17 mouse cellular contexts compared by ENCODE assay signal in genomic region chr8:22143764-22144491, GRCm38 (mm10). TPM values are rescaled to one million over a fixed set of nuclear protein-coding genes. Genes with fewer than 3 reads are reported as not detected.
DNase-seq lines count a peak whose midpoint lies in the region; ATAC-seq lines count a peak whose summit lies in the region.
"Had no signal": no experiment of that assay in that cellular context is flagged by ENCODE, and none has a peak within 500 bp of the region (broad histone marks: within the 10 kb centered on the region; RNA-seq: fewer than 3 reads in every experiment).

No protein-coding gene starts in this region.

- H3K27me3 ChIP-seq in forebrain, embryonic 10.5 days (ENCODE audit: poor library complexity, severe bottlenecking): no peaks in the 10 kb centered on the region
- no peaks in the 10 kb centered on the region for H3K27me3 ChIP-seq in forebrain, embryonic 13.5 days
- no peaks in the 10 kb centered on the region for H3K27me3 ChIP-seq in hindbrain, embryonic 14.5 days (ENCODE audit: control insufficient read depth, insufficient read depth, low read length)
- no peaks in the 10 kb centered on the region for H3K27me3 ChIP-seq in hindbrain, embryonic 13.5 days
- H3K27me3 ChIP-seq in liver, embryonic 13.5 days: no peaks in the 10 kb centered on the region

- 0 out of 2 replicates have a peak, but pooled peaks cover 2% of the 10 kb centered on the region for H3K9me3 ChIP-seq in forebrain, embryonic 10.5 days
- no peaks in the 10 kb centered on the region for H3K9me3 ChIP-seq in forebrain, embryonic 13.5 days (replicated peaks)
- no peaks in the 10 kb centered on the region for H3K9me3 ChIP-seq in hindbrain, embryonic 14.5 days (ENCODE audit: control insufficient read depth, low read length)
- H3K9me3 ChIP-seq in hindbrain, embryonic 13.5 days: no peaks in the 10 kb centered on the region
- H3K9me3 ChIP-seq in liver, embryonic 13.5 days (replicated peaks): no peaks in the 10 kb centered on the region

- peaks cover 36% of the 10 kb centered on the region for H3K36me3 ChIP-seq in forebrain, embryonic 10.5 days (replicated peaks)
- H3K36me3 ChIP-seq in forebrain, embryonic 13.5 days (ENCODE audit: poor library complexity, severe bottlenecking): peaks cover 31% of the 10 kb centered on the region
- peaks cover 31% of the 10 kb centered on the region for H3K36me3 ChIP-seq in hindbrain, embryonic 14.5 days (replicated peaks; ENCODE audit: control insufficient read depth, insufficient read depth)
- peaks cover 31% of the 10 kb centered on the region for H3K36me3 ChIP-seq in hindbrain, embryonic 13.5 days
- no peaks in the 10 kb centered on the region for H3K36me3 ChIP-seq in liver, embryonic 13.5 days

- H3K4me3 ChIP-seq in forebrain, embryonic 10.5 days: no peak overlapping the region
- H3K4me3 ChIP-seq in forebrain, embryonic 13.5 days: no peak overlapping the region
- no peak overlapping the region for H3K4me3 ChIP-seq in hindbrain, embryonic 14.5 days (replicated peaks; ENCODE audit: low read length)
- H3K4me3 ChIP-seq in hindbrain, embryonic 13.5 days: no peak overlapping the region
- no peak overlapping the region for H3K4me3 ChIP-seq in liver, embryonic 13.5 days (replicated peaks)
- H3K4me3 ChIP-seq: erythroblast, embryonic 14.5 days had no signal

- no peak for ATAC-seq in forebrain, embryonic 13.5 days
- ATAC-seq in hindbrain, embryonic 14.5 days (ENCODE audit: low FRiP score): 0 out of 2 replicates have a peak, but pooled peaks have one; percentile 8
- ATAC-seq in hindbrain, embryonic 13.5 days (ENCODE audit: low FRiP score): no peak
- ATAC-seq in liver, embryonic 13.5 days (ENCODE audit: low read depth): peak; percentile 89
- ATAC-seq: midbrain, embryonic 16.5 days had no signal

- WGBS in forebrain, embryonic 10.5 days: 94% methylated on average over 1 of the region's 1 CpGs
- WGBS in forebrain, embryonic 13.5 days: 93% methylated on average over 1 of the region's 1 CpGs
- 77% methylated on average over 1 of the region's 1 CpGs for WGBS in hindbrain, embryonic 14.5 days
- 77% methylated on average over 1 of the region's 1 CpGs for WGBS in hindbrain, embryonic 13.5 days
- 26% methylated on average over 1 of the region's 1 CpGs for WGBS in liver, embryonic 13.5 days (ENCODE audit: insufficient replicate concordance)

- DNase-seq in forebrain, embryonic 10.5 days (ENCODE audit: extremely low spot score, low spot score): peak; percentile 7
- no peak for DNase-seq in hindbrain, embryonic 14.5 days (ENCODE audit: low spot score)
- peak; percentile 17 for DNase-seq in Muller cell, postnatal 12 days (ENCODE audit: inconsistent ontology term)
- peak; percentile 27 for DNase-seq in liver, embryonic 13.5 days
- no peak for DNase-seq in spleen, postnatal 14 days (ENCODE audit: low spot score in 2 of 2)
- DNase-seq in neural tube, embryonic 10.5 days (ENCODE audit: extremely low spot score, low spot score): no peak
- DNase-seq: cerebellum, adult 11 months; kidney, adult 11 months; kidney, postnatal 14 days; layer of hippocampus, adult 9-11 months; thymus, adult 2 months had no signal

- H3K4me2 ChIP-seq in forebrain, embryonic 13.5 days: no peak overlapping the region
- no peak overlapping the region for H3K4me2 ChIP-seq in hindbrain, embryonic 14.5 days (replicated peaks)
- no peak overlapping the region for H3K4me2 ChIP-seq in hindbrain, embryonic 13.5 days
- H3K4me2 ChIP-seq in liver, embryonic 13.5 days: no peak overlapping the region
- H3K4me2 ChIP-seq: heart, embryonic 11.5 days had no signal

- no peak overlapping the region for H3K9ac ChIP-seq in forebrain, embryonic 13.5 days
- no peak overlapping the region for H3K9ac ChIP-seq in hindbrain, embryonic 14.5 days
- no peak overlapping the region for H3K9ac ChIP-seq in hindbrain, embryonic 13.5 days
- H3K9ac ChIP-seq in liver, embryonic 13.5 days: peak overlapping the region; percentile 7; the same call in 1 of the 2 replicates

- H3K4me1 ChIP-seq in forebrain, embryonic 10.5 days: no peaks in the 10 kb centered on the region
- H3K4me1 ChIP-seq in forebrain, embryonic 13.5 days: no peaks in the 10 kb centered on the region
- H3K4me1 ChIP-seq in hindbrain, embryonic 14.5 days (replicated peaks; ENCODE audit: control insufficient read depth, insufficient read depth, low read length): no peaks in the 10 kb centered on the region
- no peaks in the 10 kb centered on the region for H3K4me1 ChIP-seq in hindbrain, embryonic 13.5 days (replicated peaks)
- peaks cover 18% of the 10 kb centered on the region for H3K4me1 ChIP-seq in liver, embryonic 13.5 days (replicated peaks)

- no peak overlapping the region for H3K27ac ChIP-seq in forebrain, embryonic 10.5 days
- no peak overlapping the region for H3K27ac ChIP-seq in forebrain, embryonic 13.5 days
- H3K27ac ChIP-seq in hindbrain, embryonic 14.5 days: no peak overlapping the region
- no peak overlapping the region for H3K27ac ChIP-seq in hindbrain, embryonic 13.5 days
- H3K27ac ChIP-seq in liver, embryonic 13.5 days: peak overlapping the region; percentile 25
- H3K27ac ChIP-seq: macrophage had no signal

RNA-seq across cellular contexts. Expression of gene Nek5, which starts 19.1 kb away (rescaled TPM):
- not detected in 2 replicates for polyA plus RNA-seq in forebrain, embryonic 10.5 days (2016; fragmentation: Nextera tagmentation; extraction: Ambion mirVana)
- 0.26 and 0.62 TPM in 2 replicates for polyA plus RNA-seq in forebrain, embryonic 13.5 days (2015; fragmentation: Nextera tagmentation; extraction: Ambion mirVana)
- polyA plus RNA-seq in hindbrain, embryonic 14.5 days (2014; fragmentation: Nextera tagmentation; extraction: Ambion mirVana): 1.3 and 1.7 TPM in 2 replicates
- 0.56 and 1.3 TPM in 2 replicates for polyA plus RNA-seq in hindbrain, embryonic 13.5 days (2015; fragmentation: Nextera tagmentation; extraction: Ambion mirVana)
- polyA plus RNA-seq in liver, embryonic 13.5 days (2015; fragmentation: Nextera tagmentation; extraction: Ambion mirVana): 0.06 TPM in 1 of 2 replicates, not detected in the other
- polyA plus RNA-seq: erythroblast, embryonic 14.5 days; macrophage had no signal

RNA-seq across cellular contexts. Expression of gene Nek3, which starts 22.3 kb away (rescaled TPM):
- 5.8 and 6.1 TPM in 2 replicates for polyA plus RNA-seq in forebrain, embryonic 10.5 days (2016; fragmentation: Nextera tagmentation; extraction: Ambion mirVana)
- 7.0 and 7.2 TPM in 2 replicates for polyA plus RNA-seq in forebrain, embryonic 13.5 days (2015; fragmentation: Nextera tagmentation; extraction: Ambion mirVana)
- 9.0 and 9.5 TPM in 2 replicates for polyA plus RNA-seq in hindbrain, embryonic 14.5 days (2014; fragmentation: Nextera tagmentation; extraction: Ambion mirVana)
- polyA plus RNA-seq in hindbrain, embryonic 13.5 days (2015; fragmentation: Nextera tagmentation; extraction: Ambion mirVana): 9.5 and 10.4 TPM in 2 replicates
- polyA plus RNA-seq in liver, embryonic 13.5 days (2015; fragmentation: Nextera tagmentation; extraction: Ambion mirVana): 1.5 and 1.7 TPM in 2 replicates

RNA-seq across cellular contexts. Expression of gene Ckap2, which starts 41.7 kb away (rescaled TPM):
- polyA plus RNA-seq in forebrain, embryonic 10.5 days (2016; fragmentation: Nextera tagmentation; extraction: Ambion mirVana): 57.3 and 59.8 TPM in 2 replicates
- polyA plus RNA-seq in forebrain, embryonic 13.5 days (2015; fragmentation: Nextera tagmentation; extraction: Ambion mirVana): 49.3 and 51.4 TPM in 2 replicates
- 14.2 and 14.9 TPM in 2 replicates for polyA plus RNA-seq in hindbrain, embryonic 14.5 days (2014; fragmentation: Nextera tagmentation; extraction: Ambion mirVana)
- 16.9 and 19.1 TPM in 2 replicates for polyA plus RNA-seq in hindbrain, embryonic 13.5 days (2015; fragmentation: Nextera tagmentation; extraction: Ambion mirVana)
- polyA plus RNA-seq in liver, embryonic 13.5 days (2015; fragmentation: Nextera tagmentation; extraction: Ambion mirVana): 22.2 and 28.5 TPM in 2 replicates

RNA-seq across cellular contexts. Expression of gene Vps36, which starts 48.7 kb away (rescaled TPM):
- 45.8 and 46.3 TPM in 2 replicates for polyA plus RNA-seq in forebrain, embryonic 10.5 days (2016; fragmentation: Nextera tagmentation; extraction: Ambion mirVana)
- 43.2 and 44.3 TPM in 2 replicates for polyA plus RNA-seq in forebrain, embryonic 13.5 days (2015; fragmentation: Nextera tagmentation; extraction: Ambion mirVana)
- polyA plus RNA-seq in hindbrain, embryonic 14.5 days (2014; fragmentation: Nextera tagmentation; extraction: Ambion mirVana): 40.7 and 41.8 TPM in 2 replicates
- 42.1 and 42.3 TPM in 2 replicates for polyA plus RNA-seq in hindbrain, embryonic 13.5 days (2015; fragmentation: Nextera tagmentation; extraction: Ambion mirVana)
- polyA plus RNA-seq in liver, embryonic 13.5 days (2015; fragmentation: Nextera tagmentation; extraction: Ambion mirVana): 11.5 and 12.9 TPM in 2 replicates

Comparison
In these comparisons a context has a peak if more than half of its experiments do, and no peak if none do; other contexts are left out.
1. ATAC-seq: peak in hindbrain, embryonic 14.5 days (single experiment) and liver, embryonic 13.5 days (single experiment); none in forebrain, embryonic 13.5 days (single experiment) and hindbrain, embryonic 13.5 days (single experiment).
2. DNase-seq: peak in forebrain, embryonic 10.5 days (single experiment), Muller cell, postnatal 12 days (single experiment) and liver, embryonic 13.5 days (single experiment); none in hindbrain, embryonic 14.5 days (single experiment), spleen, postnatal 14 days (0 of 2) and neural tube, embryonic 10.5 days (single experiment).